Mouse (Mus musculus): ENCODE results near the gene Tor2a. TPM values are rescaled to one million over a fixed set of nuclear protein-coding genes. Genes with fewer than 3 reads are reported as not detected.

The Tor2a gene
- total and polyA plus RNA-seq, 3 experiments: 33.3 to 53.8 (median 41.4) TPM

GRCm38 (mm10) chr2:32752181-32752580 is 4.9 kb upstream of the Tor2a start:
- no peak for DNase-seq (ENCODE audit: extremely low read depth)
- in situ Hi-C loops (cut with MboI; ENCODE audit: low pct_ligation_motif_present, low pct_unique_long_range_greater_than_20kb, low sequenced_read_pairs) (no loop called here), dilution Hi-C loops (cut with MboI; ENCODE audit: extremely low pct_ligation_motif_present, extremely low pct_unique_long_range_greater_than_20kb, low sequenced_read_pairs) (no loop called here)
- no peak overlapping the region for H3K4me3 ChIP-seq (replicated peaks in 1 of 3; ENCODE audit: low read depth in 2 of 3, low read length in 2 of 3, poor library complexity in 1 of 3)
- peaks cover 0 to 17% of the 10 kb centered on the region in 2 experiments; a peak in 1 of 4 replicates for H3K4me1 ChIP-seq (ENCODE audit: control insufficient read depth in 1 of 2, insufficient read depth in 2 of 2)
- H3K9me3 ChIP-seq (replicated peaks; ENCODE audit: low read length): no peaks in the 10 kb centered on the region
- H3K79me2 ChIP-seq (replicated peaks; ENCODE audit: control insufficient read depth, extremely low read depth, insufficient read depth, poor library complexity, severe bottlenecking): no peaks in the 10 kb centered on the region
- H3K4me2 ChIP-seq (ENCODE audit: insufficient read depth, low read depth, poor library complexity, severe bottlenecking): no peak overlapping the region
- no peak overlapping the region for H3K9ac ChIP-seq (ENCODE audit: insufficient read depth, low read depth)
- H3K27ac ChIP-seq (ENCODE audit: insufficient read depth, low read depth): no peak overlapping the region
- H3K36me3 ChIP-seq (replicated peaks in 1 of 2; ENCODE audit: control insufficient read depth in 1 of 2, insufficient read depth in 1 of 2, low read length in 1 of 2): peaks cover 58 to 78% of the 10 kb centered on the region in 2 experiments
- TF ChIP-seq HCFC1 (IDR thresholded peaks at IDR 0.05; ENCODE audit: low read depth, low read length): no peak
- no peak for TF ChIP-seq TBP (conservative IDR thresholded peaks at IDR 0.05; ENCODE audit: low read depth, low read length)
- TF ChIP-seq RCOR1 (conservative IDR thresholded peaks at IDR 0.05; ENCODE audit: low read depth, low read length): no peak
- TF ChIP-seq RAD21 (IDR thresholded peaks at IDR 0.05; ENCODE audit: low read depth, low read length): no peak
- TF ChIP-seq CTCF (conservative IDR thresholded peaks at IDR 0.05 in 1 of 2, IDR thresholded peaks at IDR 0.05 in 1 of 2; ENCODE audit: low read depth in 2 of 2, low read length in 2 of 2): no peak
- no peak for TF ChIP-seq MEF2A (IDR thresholded peaks at IDR 0.05; ENCODE audit: borderline replicate concordance, low read depth, low read length)
- TF ChIP-seq UBTF (IDR thresholded peaks at IDR 0.05; ENCODE audit: low read depth, low read length): no peak
- TF ChIP-seq NELFE (IDR thresholded peaks at IDR 0.05; ENCODE audit: low read depth, low read length): no peak
- TF ChIP-seq CHD2 (IDR thresholded peaks at IDR 0.05; ENCODE audit: low read length): no peak
- no peak for TF ChIP-seq SMC3 (IDR thresholded peaks at IDR 0.05; ENCODE audit: low read depth, low read length)
- no peak for TF ChIP-seq MXI1 (IDR thresholded peaks at IDR 0.05; ENCODE audit: low read depth, low read length)
- TF ChIP-seq POLR2A (IDR thresholded peaks at IDR 0.05; ENCODE audit: low read depth, low read length): no peak
- no peak for TF ChIP-seq MAZ (IDR thresholded peaks at IDR 0.05; ENCODE audit: low read depth, low read length)
- TF ChIP-seq ELF1 (IDR thresholded peaks at IDR 0.05; ENCODE audit: low read depth, low read length): no peak
- TF ChIP-seq ZMIZ1 (IDR thresholded peaks at IDR 0.05; ENCODE audit: low read depth, low read length): no peak
- TF ChIP-seq JUND (conservative IDR thresholded peaks at IDR 0.05; ENCODE audit: low read depth, low read length): no peak
- TF ChIP-seq BHLHE40 (IDR thresholded peaks at IDR 0.05; ENCODE audit: low read depth, low read length): no peak
- no peaks in the 10 kb centered on the region for H3K27me3 ChIP-seq (replicated peaks)

GRCm38 (mm10) chr2:32756674-32757055 is 369 bp upstream of the Tor2a start:
- no peak for TF ChIP-seq PAX5 (IDR thresholded peaks at IDR 0.05; ENCODE audit: low read length)
- no peak for TF ChIP-seq ZMIZ1 (IDR thresholded peaks at IDR 0.05; ENCODE audit: low read depth, low read length)
- TF ChIP-seq IRF4 (IDR thresholded peaks at IDR 0.05; ENCODE audit: low read depth, low read length): no peak
- Histone ChIP-seq H3K9ac (ENCODE audit: insufficient read depth, low read depth) (no peak overlapping the region), H3K79me2 (replicated peaks; ENCODE audit: control insufficient read depth, extremely low read depth, insufficient read depth, poor library complexity, severe bottlenecking) (no peaks in the 10 kb centered on the region), H3K4me3 (replicated peaks in 1 of 3; ENCODE audit: low read depth in 2 of 3, low read length in 2 of 3, poor library complexity in 1 of 3) (no peak overlapping the region), H3K4me1 (ENCODE audit: control insufficient read depth in 1 of 2, insufficient read depth in 2 of 2) (peaks cover 0 to 10% of the 10 kb centered on the region in 2 experiments; a peak in 3 of 4 replicates), H3K27me3 (replicated peaks) (no peaks in the 10 kb centered on the region), H3K4me2 (ENCODE audit: insufficient read depth, low read depth, poor library complexity, severe bottlenecking) (peak overlapping the region; percentile 52; the same call in 1 of the 2 replicates), H3K9me3 (replicated peaks; ENCODE audit: low read length) (no peaks in the 10 kb centered on the region), H3K36me3 (replicated peaks in 1 of 2; ENCODE audit: control insufficient read depth in 1 of 2, insufficient read depth in 1 of 2, low read length in 1 of 2) (peaks cover 48 to 68% of the 10 kb centered on the region in 2 experiments), H3K27ac (ENCODE audit: insufficient read depth, low read depth) (no peak overlapping the region)
- in situ Hi-C loops (cut with MboI; ENCODE audit: low pct_ligation_motif_present, low pct_unique_long_range_greater_than_20kb, low sequenced_read_pairs): loop anchor here (5.0 kb wide), 2 partner anchors 44 to 124 kb away; partner anchors contain the start of gene Cdk9
- dilution Hi-C loops (cut with MboI; ENCODE audit: extremely low pct_ligation_motif_present, extremely low pct_unique_long_range_greater_than_20kb, low sequenced_read_pairs): no loop called here
- DNase-seq (ENCODE audit: extremely low read depth): no peak

Measured in CH12.LX (cell line).